Mouse (Mus musculus): ENCODE results near the gene Tshz2.

- TF ChIP-seq CTCF (IDR thresholded peaks at IDR 0.05; ENCODE audit: extremely low read depth, insufficient read length, insufficient replicate concordance, low read depth, low read length) (no peak), POLR2A (IDR thresholded peaks at IDR 0.05; ENCODE audit: low read depth, low read length) (no peak)
Measured at GRCm38 (mm10) chr2:169859078-169859855, 226.5 kb downstream of the Tshz2 start.

Measured in small intestine, adult 2 months (tissue).